Comparison of ENCODE assay signal across 8 mouse cellular contexts in the genomic region with DNA sequence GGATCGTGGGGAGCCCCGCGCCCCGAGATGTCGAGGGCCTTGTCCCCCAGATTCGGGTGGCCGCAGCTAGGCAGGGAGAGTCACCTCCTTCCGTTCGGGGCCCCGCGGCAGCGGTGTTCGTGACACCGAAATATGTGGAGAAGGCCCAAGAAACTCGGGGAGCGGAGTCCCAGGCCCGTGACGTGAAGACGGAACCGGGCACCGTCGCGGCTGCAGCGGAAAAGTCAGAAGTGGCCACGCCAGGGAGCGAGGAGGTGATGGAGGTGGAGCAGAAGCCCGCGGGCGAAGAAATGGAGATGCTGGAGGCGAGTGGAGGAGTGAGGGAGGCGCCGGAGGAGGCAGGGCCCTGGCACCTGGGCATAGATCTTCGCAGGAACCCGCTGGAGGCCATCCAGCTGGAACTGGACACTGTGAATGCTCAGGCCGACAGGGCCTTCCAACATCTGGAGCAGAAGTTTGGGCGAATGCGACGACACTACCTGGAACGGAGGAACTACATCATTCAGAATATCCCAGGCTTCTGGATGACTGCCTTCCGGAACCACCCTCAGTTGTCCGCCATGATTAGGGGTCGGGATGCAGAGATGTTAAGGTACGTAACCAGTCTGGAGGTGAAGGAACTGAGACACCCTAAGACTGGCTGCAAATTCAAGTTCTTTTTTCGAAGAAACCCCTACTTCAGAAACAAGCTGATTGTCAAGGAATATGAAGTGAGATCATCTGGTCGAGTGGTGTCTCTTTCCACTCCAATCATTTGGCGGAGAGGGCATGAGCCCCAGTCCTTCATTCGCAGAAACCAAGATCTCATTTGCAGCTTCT. TPM values are rescaled to one million over a fixed set of nuclear protein-coding genes. Genes with fewer than 3 reads are reported as not detected.
DNase-seq lines count a peak whose midpoint lies in the region; ATAC-seq and TF ChIP-seq lines count a peak whose summit lies in the region.

No protein-coding gene starts in this region.

- H3K9ac ChIP-seq in midbrain, embryonic 14.5 days (replicated peaks; ENCODE audit: low read length), result peak overlapping the region; percentile 93

- WGBS in midbrain, embryonic 14.5 days, result 4% methylated on average over 47 of the region's 47 CpGs

- no peak for TF ChIP-seq POLR2A in cortical plate, adult 2 months (IDR thresholded peaks at IDR 0.05; ENCODE audit: extremely low read depth, insufficient read depth, low read length)

- H3K27me3 ChIP-seq in midbrain, embryonic 14.5 days (ENCODE audit: control insufficient read depth, insufficient read depth, low read length), result no peaks in the 10 kb centered on the region

- no peaks in the 10 kb centered on the region for H3K9me3 ChIP-seq in midbrain, embryonic 14.5 days (ENCODE audit: control insufficient read depth, low read length)

- peak overlapping the region; percentile 80 for H3K4me2 ChIP-seq in midbrain, embryonic 14.5 days (ENCODE audit: low read length)

- TF ChIP-seq CTCF in cortical plate, adult 2 months (IDR thresholded peaks at IDR 0.05; ENCODE audit: extremely low read depth, insufficient read depth, low read length), result no peak

- H3K36me3 ChIP-seq in midbrain, embryonic 14.5 days (ENCODE audit: control insufficient read depth, insufficient read depth, low read length), result peaks cover 14% of the 10 kb centered on the region

- peak overlapping the region; percentile 86 for H3K4me3 ChIP-seq in cortical plate, adult 2 months (ENCODE audit: insufficient read depth, low read length)
- peak overlapping the region; percentile 94 for H3K4me3 ChIP-seq in midbrain, embryonic 14.5 days (replicated peaks; ENCODE audit: low read depth, low read length)

- peak; percentile 58 for DNase-seq in A20 (ENCODE audit: low read depth, low spot score)
- peak; percentile 22 for DNase-seq in T-cell, adult 2 months (ENCODE audit: low spot score)
- DNase-seq in heart, adult 18-20 months, result peak; percentile 69 to 78
- peak; percentile 69 for DNase-seq in kidney, adult 11 months
- peak; percentile 61 for DNase-seq in liver
- DNase-seq in midbrain, embryonic 14.5 days, result peak; percentile 62
- DNase-seq in testis, postnatal 14 days (ENCODE audit: low spot score), result peak; percentile 65

- no peaks in the 10 kb centered on the region; the same call in 1 of the 2 replicates for H3K4me1 ChIP-seq in cortical plate, adult 2 months (ENCODE audit: control insufficient read depth, insufficient read depth, low read length)
- H3K4me1 ChIP-seq in midbrain, embryonic 14.5 days (ENCODE audit: control insufficient read depth, insufficient read depth, low read length), result peaks cover 17% of the 10 kb centered on the region

- peak; percentile 8; the same call in 1 of the 2 replicates for ATAC-seq in midbrain, embryonic 14.5 days (ENCODE audit: low FRiP score, low TSS enrichment)

- H3K27ac ChIP-seq in cortical plate, adult 2 months (ENCODE audit: insufficient read depth, low read length), result peak overlapping the region; percentile 88
- peak overlapping the region; percentile 87 for H3K27ac ChIP-seq in midbrain, embryonic 14.5 days (replicated peaks; ENCODE audit: low read depth, low read length)

RNA-seq across cellular contexts. Expression of a gene that starts 0.6 kb away (rescaled TPM):
- polyA plus RNA-seq in cortical plate, adult 2 months (2012; rRNA removed), result 110 and 118 TPM in 2 replicates
- 10 to 100 TPM; 62.1 to 64.1 TPM for total RNA-seq in heart, adult 18-20 months (2021)
- 99.8 and 106 TPM in 2 replicates for polyA plus RNA-seq in midbrain, embryonic 14.5 days (2014; fragmentation: Nextera tagmentation; extraction: Ambion mirVana)

RNA-seq across cellular contexts. Expression of a gene that starts 14.6 kb away (rescaled TPM):
- 315 and 334 TPM in 2 replicates for polyA plus RNA-seq in cortical plate, adult 2 months (2012; rRNA removed)
- 10 to 100 TPM; 11.0 to 11.1 TPM for total RNA-seq in heart, adult 18-20 months (2021)
- 131 and 247 TPM in 2 replicates for polyA plus RNA-seq in midbrain, embryonic 14.5 days (2014; fragmentation: Nextera tagmentation; extraction: Ambion mirVana)

Comparison
In these comparisons a context has a peak if more than half of its experiments do, and no peak if none do; other contexts are left out.
1. Peak in every context shown above with its lines: DNase-seq, ATAC-seq, H3K4me3 ChIP-seq and H3K27ac ChIP-seq.
2. DNase-seq: peak in every context shown above with its lines; median percentile 74 in heart, adult 18-20 months; 69 in kidney, adult 11 months; 65 in testis, postnatal 14 days; 62 in midbrain, embryonic 14.5 days; 61 in liver; 58 in A20; 22 in T-cell, adult 2 months.